Mouse (Mus musculus) hindbrain, embryonic 13.5 days (tissue): ENCODE data around the gene Ccdc15. TPM values are rescaled to one million over a fixed set of nuclear protein-coding genes. Genes with fewer than 3 reads are reported as not detected.

Source experiments
- ATAC-seq: fragments of 200-750 bp; cut with Nextera tagmentation; 2 replicates; pipeline ENCODE4 v1.8.0; 2017; ENCODE audit warnings: moderate TSS enrichment; ENCODE audit not compliant: low FRiP score
- H3K27ac ChIP-seq: fragments of 300-500 bp; sonication (generic); 2 replicates; pipeline ENCODE4 v1.5.1; 2015; ENCODE audit warnings: inconsistent platforms, mild to moderate bottlenecking, moderate library complexity
- H3K27me3 ChIP-seq: fragments of 300-500 bp; sonication (generic); 2 replicates; pipeline ENCODE4 v1.6.1; 2015; ENCODE audit warnings: mild to moderate bottlenecking, inconsistent platforms
- H3K36me3 ChIP-seq: fragments of 300-500 bp; sonication (generic); 2 replicates; pipeline ENCODE4 v1.6.1; 2015; ENCODE audit warnings: mild to moderate bottlenecking, inconsistent platforms
- H3K4me1 ChIP-seq: fragments of 300-500 bp; sonication (generic); replicated peaks from 2 replicates; pipeline ENCODE4 v1.6.1; 2015; ENCODE audit warnings: inconsistent platforms
- H3K4me2 ChIP-seq: fragments of 300-500 bp; sonication (generic); 2 replicates; pipeline ENCODE4 v1.6.1; 2015; ENCODE audit warnings: inconsistent platforms, mild to moderate bottlenecking, moderate library complexity
- H3K4me3 ChIP-seq: fragments of 300-500 bp; sonication (generic); 2 replicates; pipeline ENCODE4 v1.5.1; 2015; ENCODE audit warnings: mild to moderate bottlenecking, inconsistent platforms
- H3K9ac ChIP-seq: fragments of 300-500 bp; sonication (generic); 2 replicates; pipeline ENCODE4 v1.6.1; 2015; ENCODE audit warnings: mild to moderate bottlenecking, inconsistent platforms
- H3K9me3 ChIP-seq: fragments of 300-500 bp; sonication (generic); 2 replicates; pipeline ENCODE4 v1.6.1; 2016; ENCODE audit warnings: inconsistent platforms
- WGBS: fragments of 180-500 bp; shearing (Covaris S2); methylation state at CpG from one replicate; pipeline ENCODE4 v1.1.7; 2015; 5-methylcytosine and 5-hydroxymethylcytosine counted together
- polyA plus RNA-seq: library from polyadenylated mRNA; unstranded; fragments of >200 nt; fragmentation: Nextera tagmentation; extraction: Ambion mirVana; gene quantifications from 2 replicates; pipeline ENCODE4 v1.2.1, GENCODE M21; 2015

Ccdc15 gene
- 8.0 TPM in 2 replicates for polyA plus RNA-seq

DNA sequence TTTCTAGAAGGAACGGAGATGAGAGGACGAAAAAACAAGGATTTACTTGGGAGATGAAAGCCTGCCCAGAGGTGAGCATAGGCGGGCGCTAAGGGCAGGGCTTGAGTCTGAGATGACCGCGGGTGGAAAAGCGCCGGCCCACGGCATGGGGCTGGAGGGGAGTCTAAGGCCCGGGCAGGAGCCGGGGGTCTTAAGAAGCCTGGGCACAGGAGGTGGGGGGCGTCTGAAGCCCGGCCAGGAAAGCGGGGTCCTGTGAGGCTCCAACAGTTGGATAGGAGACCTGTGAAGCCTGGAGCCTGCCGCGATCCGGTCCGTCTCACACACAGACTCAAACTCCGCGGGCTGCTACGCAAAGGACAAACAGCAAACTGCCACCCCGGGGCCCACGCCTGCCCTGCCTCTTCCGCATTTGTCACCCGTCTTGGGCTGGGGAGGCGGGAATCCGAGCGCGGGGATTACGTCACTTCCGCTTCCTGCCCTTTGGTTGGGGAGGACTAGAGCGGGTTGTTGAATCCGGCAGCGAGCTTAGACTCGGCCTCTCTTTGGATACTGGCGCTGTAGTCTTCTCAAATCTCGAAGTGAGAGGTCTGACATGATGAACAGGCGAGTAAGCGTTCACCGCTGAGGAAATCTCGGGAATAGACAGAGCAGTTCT is at the start of gene Ccdc15:
Gene Ccdc15 (minus strand): TSS at position 445 of the 655 bp plus-strand sequence.
- H3K27me3 ChIP-seq, result no peaks in the 10 kb centered on the region
- peak within 1 kb of the TSS; percentile 69 for H3K4me3 ChIP-seq
- peaks cover 12% of the 10 kb centered on the region for H3K4me1 ChIP-seq
- H3K4me2 ChIP-seq, result peak within 1 kb of the TSS; percentile 77
- H3K27ac ChIP-seq, result peak within 1 kb of the TSS; percentile 92
- H3K36me3 ChIP-seq, result no peaks in the 10 kb centered on the region
- peak; percentile 100 for ATAC-seq
- WGBS, result under 1% methylated on average over 41 of the region's 41 CpGs
- H3K9me3 ChIP-seq, result no peaks in the 10 kb centered on the region
- H3K9ac ChIP-seq, result peak within 1 kb of the TSS; percentile 87

GRCm38 (mm10) chr9:37393482-37394131 is 45.4 kb upstream of the Ccdc15 start:
- H3K27me3 ChIP-seq, result no peaks in the 10 kb centered on the region
- H3K4me2 ChIP-seq, result no peak overlapping the region
- H3K36me3 ChIP-seq, result no peaks in the 10 kb centered on the region
- 78% methylated on average over 8 of the region's 8 CpGs for WGBS
- no peaks in the 10 kb centered on the region for H3K4me1 ChIP-seq
- H3K27ac ChIP-seq, result no peak overlapping the region
- ATAC-seq, result no peak
- H3K9ac ChIP-seq, result no peak overlapping the region
- no peak overlapping the region for H3K4me3 ChIP-seq
- no peaks in the 10 kb centered on the region for H3K9me3 ChIP-seq

DNA sequence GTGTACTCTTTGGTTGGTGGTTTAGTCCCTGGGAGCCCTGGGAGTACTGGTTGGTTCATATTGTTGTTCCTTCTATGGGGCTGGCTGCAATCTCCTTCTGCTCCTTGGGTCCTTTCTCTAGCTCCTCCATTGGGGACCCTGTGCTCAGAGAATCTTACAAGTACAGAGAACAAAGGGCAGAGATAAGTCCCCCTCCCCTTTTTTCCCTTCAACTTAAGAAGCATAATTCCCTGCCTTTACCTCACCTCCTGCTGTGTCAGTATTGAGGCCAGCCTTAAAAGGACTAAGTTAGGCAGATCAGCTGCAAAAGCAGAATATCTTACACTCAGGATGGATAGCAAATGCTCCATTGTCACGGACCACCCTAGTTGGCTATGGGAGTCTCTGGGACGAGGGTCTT is 43.8 kb upstream of the Ccdc15 start:
- 0 out of 2 replicates have a peak, but pooled peaks cover 1% of the 10 kb centered on the region for H3K27me3 ChIP-seq
- no peak overlapping the region for H3K27ac ChIP-seq
- H3K9ac ChIP-seq, result no peak overlapping the region
- H3K4me1 ChIP-seq, result no peaks in the 10 kb centered on the region
- no peak overlapping the region for H3K4me3 ChIP-seq
- 53% methylated on average over 2 of the region's 2 CpGs for WGBS
- no peak for ATAC-seq
- H3K9me3 ChIP-seq, result no peaks in the 10 kb centered on the region
- no peak overlapping the region for H3K4me2 ChIP-seq
- H3K36me3 ChIP-seq, result no peaks in the 10 kb centered on the region

GRCm38 (mm10) chr9:37390891-37391290 is 42.7 kb upstream of the Ccdc15 start:
- Histone ChIP-seq H3K9me3 (no peaks in the 10 kb centered on the region), H3K4me1 (no peaks in the 10 kb centered on the region), H3K4me2 (no peak overlapping the region), H3K27me3 (peaks cover 10% of the 10 kb centered on the region), H3K9ac (no peak overlapping the region), H3K4me3 (no peak overlapping the region), H3K36me3 (no peaks in the 10 kb centered on the region), H3K27ac (no peak overlapping the region)
- 60% methylated on average over 2 of the region's 2 CpGs for WGBS
- no peak for ATAC-seq

DNA sequence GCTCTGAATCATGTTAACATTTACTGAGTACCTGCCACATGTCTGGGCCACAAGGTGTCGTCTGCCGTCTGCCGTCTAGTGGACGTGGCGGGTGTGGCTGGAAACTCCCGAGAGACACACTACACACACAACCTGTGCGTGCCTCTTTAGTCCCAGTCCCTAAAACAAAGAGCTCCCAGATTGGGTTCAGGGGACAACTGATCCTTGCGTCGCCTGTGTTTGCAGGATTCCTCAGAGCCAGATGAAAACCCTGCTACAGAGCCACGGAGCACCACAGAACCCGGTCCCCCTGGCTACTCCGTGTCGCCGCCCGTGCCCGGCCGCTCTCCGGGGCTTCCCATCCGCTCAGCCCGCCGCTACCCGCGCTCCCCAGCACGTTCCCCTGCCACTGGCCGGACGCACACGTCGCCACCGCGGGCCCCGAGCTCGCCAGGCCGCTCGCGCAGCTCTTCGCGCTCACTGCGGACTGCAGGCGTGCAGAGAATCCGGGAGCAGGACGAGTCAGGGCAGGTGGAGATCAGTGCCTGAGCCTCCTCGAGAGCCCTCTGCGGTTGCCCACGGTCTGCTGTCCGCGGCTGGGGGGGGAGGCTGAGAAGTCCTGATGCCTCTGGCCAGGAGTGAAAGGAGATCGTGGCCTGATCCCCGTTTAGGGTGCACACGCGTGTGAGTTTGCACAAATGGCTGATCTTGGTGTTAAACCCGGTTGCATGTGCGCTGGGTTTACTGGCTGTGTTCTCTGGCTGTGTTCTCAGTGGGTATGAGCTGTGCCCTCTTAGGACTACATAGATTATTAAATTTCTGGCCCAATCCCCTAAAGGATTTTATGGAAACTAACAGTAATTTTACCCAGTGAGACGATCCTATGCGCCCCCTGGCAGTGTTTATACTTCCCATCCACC is 36.3 kb upstream of the Ccdc15 start:
- no peaks in the 10 kb centered on the region for H3K9me3 ChIP-seq
- no peaks in the 10 kb centered on the region for H3K36me3 ChIP-seq
- H3K27ac ChIP-seq, result peak overlapping the region; percentile 60
- peaks cover 9% of the 10 kb centered on the region for H3K4me1 ChIP-seq
- WGBS, result 8% methylated on average over 47 of the region's 54 CpGs
- peak overlapping the region; percentile 81 for H3K4me2 ChIP-seq
- peak overlapping the region; percentile 79 for H3K9ac ChIP-seq
- peak; percentile 88 for ATAC-seq
- peak overlapping the region; percentile 56 for H3K4me3 ChIP-seq
- H3K27me3 ChIP-seq, result peaks cover 16% of the 10 kb centered on the region

GRCm38 (mm10) chr9:37383161-37383560 is 34.9 kb upstream of the Ccdc15 start:
- Histone ChIP-seq H3K4me2 (no peak overlapping the region), H3K4me3 (no peak overlapping the region), H3K9me3 (no peaks in the 10 kb centered on the region), H3K27ac (no peak overlapping the region), H3K4me1 (peaks cover 9% of the 10 kb centered on the region), H3K9ac (no peak overlapping the region), H3K36me3 (no peaks in the 10 kb centered on the region), H3K27me3 (peaks cover 16% of the 10 kb centered on the region)
- 92% methylated on average over 6 of the region's 6 CpGs for WGBS
- ATAC-seq, result no peak

DNA sequence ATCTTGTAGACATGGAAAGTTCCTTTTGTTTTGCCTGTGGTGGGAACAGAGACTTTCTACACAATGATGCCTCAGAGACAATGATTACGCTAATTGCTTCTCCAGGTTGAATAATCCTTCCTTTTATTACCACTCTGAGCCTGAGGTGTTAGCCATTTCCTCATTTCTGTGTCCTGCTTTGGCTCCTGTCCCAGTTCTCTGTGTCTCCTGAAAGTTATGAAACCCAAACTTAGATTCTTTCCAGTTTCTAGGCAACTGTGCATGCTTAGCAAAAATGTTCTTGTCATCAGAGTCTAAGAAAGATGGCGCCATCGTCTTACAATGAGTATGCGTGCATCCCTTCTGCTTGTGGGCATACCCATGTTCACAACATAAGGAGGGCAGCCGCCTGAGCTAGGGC is 27.5 kb upstream of the Ccdc15 start:
- Histone ChIP-seq H3K4me3 (no peak overlapping the region), H3K9ac (no peak overlapping the region), H3K9me3 (no peaks in the 10 kb centered on the region), H3K27ac (no peak overlapping the region), H3K36me3 (no peaks in the 10 kb centered on the region), H3K4me1 (no peaks in the 10 kb centered on the region), H3K27me3 (no peaks in the 10 kb centered on the region), H3K4me2 (no peak overlapping the region)
- no peak for ATAC-seq
- 80% methylated on average over 5 of the region's 5 CpGs for WGBS

DNA sequence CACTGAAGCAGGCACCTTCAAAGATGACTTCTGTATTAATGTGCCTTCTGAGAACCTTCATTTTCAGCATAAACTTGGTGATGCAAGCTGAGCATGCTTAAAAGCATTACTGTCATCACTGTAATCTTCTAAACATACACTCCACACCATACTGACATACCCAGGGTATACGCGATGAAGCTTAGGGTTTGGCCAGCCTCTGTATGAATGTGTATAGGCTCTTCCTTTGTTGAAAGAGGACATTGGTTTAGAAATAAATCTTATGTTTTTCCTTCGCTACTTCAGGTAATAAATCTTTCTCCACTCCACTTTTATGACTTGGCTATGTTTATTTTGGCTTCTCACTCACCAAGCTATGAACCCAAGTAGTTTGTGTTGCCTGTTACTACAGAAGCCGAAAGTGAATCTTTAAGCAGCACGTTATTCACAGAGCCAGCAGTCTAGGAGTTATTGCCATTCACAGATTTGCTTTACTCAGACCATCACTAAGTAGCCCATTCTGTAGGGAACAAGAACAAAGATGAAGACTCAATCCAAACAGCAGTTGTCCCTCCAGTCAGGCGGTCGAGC is 23.1 kb upstream of the Ccdc15 start:
- no peaks in the 10 kb centered on the region for H3K27me3 ChIP-seq
- no peak overlapping the region for H3K4me3 ChIP-seq
- no peak for ATAC-seq
- no peaks in the 10 kb centered on the region for H3K4me1 ChIP-seq
- H3K27ac ChIP-seq, result no peak overlapping the region
- H3K36me3 ChIP-seq, result no peaks in the 10 kb centered on the region
- no peaks in the 10 kb centered on the region for H3K9me3 ChIP-seq
- WGBS, result 88% methylated on average over 7 of the region's 7 CpGs
- H3K4me2 ChIP-seq, result no peak overlapping the region
- no peak overlapping the region for H3K9ac ChIP-seq

GRCm38 (mm10) chr9:37368860-37369259 is 20.6 kb upstream of the Ccdc15 start:
- WGBS, result 88% methylated on average over 8 of the region's 8 CpGs
- H3K9me3 ChIP-seq, result no peaks in the 10 kb centered on the region
- H3K9ac ChIP-seq, result no peak overlapping the region
- no peak overlapping the region for H3K4me3 ChIP-seq
- peak overlapping the region; percentile 1; the same call in 1 of the 2 replicates for H3K4me2 ChIP-seq
- H3K27me3 ChIP-seq, result no peaks in the 10 kb centered on the region
- H3K36me3 ChIP-seq, result no peaks in the 10 kb centered on the region
- no peak for ATAC-seq
- H3K4me1 ChIP-seq, result no peaks in the 10 kb centered on the region
- H3K27ac ChIP-seq, result no peak overlapping the region

DNA sequence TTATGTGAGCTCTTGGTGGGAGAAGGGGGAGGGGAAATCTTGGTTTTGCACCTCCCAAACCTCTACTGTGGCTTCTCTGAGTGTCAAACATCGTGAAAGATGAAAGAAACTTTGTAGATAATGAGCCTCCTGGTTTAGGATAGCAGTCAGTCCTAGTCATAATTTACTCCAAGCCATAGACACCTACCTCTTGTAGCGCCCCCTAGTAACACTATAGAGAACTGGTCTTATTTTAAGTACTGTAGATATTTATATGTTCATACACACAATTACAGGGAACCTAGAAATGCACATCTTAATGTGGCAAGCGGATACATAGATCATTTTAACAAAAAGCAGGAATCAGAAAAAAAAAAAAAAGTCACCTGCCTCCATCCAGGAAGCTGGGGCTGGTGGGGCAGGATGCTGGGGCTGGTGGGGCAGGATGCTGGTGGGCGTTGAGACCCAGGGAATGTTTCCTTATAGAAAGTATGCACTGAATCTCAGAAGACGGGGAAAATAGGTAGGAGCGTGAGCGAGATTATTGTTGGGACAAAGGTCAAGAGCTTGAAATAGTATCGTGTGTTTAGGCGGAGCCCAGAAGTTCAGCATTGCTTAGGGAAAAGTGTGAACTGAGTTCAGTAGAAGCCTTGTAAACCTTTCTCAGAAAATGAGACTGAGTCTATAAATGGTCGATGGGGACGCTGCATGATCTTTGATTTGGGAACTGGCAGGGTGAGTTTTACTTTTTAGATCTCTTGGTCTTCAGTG is 20.0 kb upstream of the Ccdc15 start:
- no peaks in the 10 kb centered on the region for H3K27me3 ChIP-seq
- no peaks in the 10 kb centered on the region for H3K9me3 ChIP-seq
- peak overlapping the region; percentile 1; the same call in 1 of the 2 replicates for H3K4me2 ChIP-seq
- 0 out of 2 replicates have a peak overlapping the region, but pooled peaks have one; percentile 8 for H3K4me3 ChIP-seq
- 90% methylated on average over 11 of the region's 11 CpGs for WGBS
- peak overlapping the region; percentile 77 for H3K27ac ChIP-seq
- no peaks in the 10 kb centered on the region for H3K36me3 ChIP-seq
- H3K9ac ChIP-seq, result no peak overlapping the region
- ATAC-seq, result no peak
- no peaks in the 10 kb centered on the region for H3K4me1 ChIP-seq

GRCm38 (mm10) chr9:37367301-37368080 is 19.3 kb upstream of the Ccdc15 start, which contains the start of gene Hepacam:
Hepacam (plus strand) TSS chr9:37367351.
- no peak within 1 kb of the TSS for H3K9ac ChIP-seq
- 83% methylated on average over 17 of the region's 17 CpGs for WGBS
- no peak within 1 kb of the TSS for H3K4me2 ChIP-seq
- H3K4me1 ChIP-seq, result no peaks in the 10 kb centered on the region
- no peaks in the 10 kb centered on the region for H3K9me3 ChIP-seq
- peak; percentile 69; the same call in 1 of the 2 replicates for ATAC-seq
- no peaks in the 10 kb centered on the region for H3K36me3 ChIP-seq
- 0 out of 2 replicates have a peak within 1 kb of the TSS, but pooled peaks have one; percentile 8 for H3K4me3 ChIP-seq
- H3K27me3 ChIP-seq, result no peaks in the 10 kb centered on the region
- H3K27ac ChIP-seq, result peak within 1 kb of the TSS; percentile 77
